Mouse (Mus musculus): ENCODE measurements around the gene Clk4. TPM values are rescaled to one million over a fixed set of nuclear protein-coding genes. Genes with fewer than 3 reads are reported as not detected.

Gene Clk4
- polyA plus RNA-seq, 1 experiment from 2014 or later = 147 TPM

- no peaks in the 10 kb centered on the region for H3K36me3 ChIP-seq (ENCODE audit: control insufficient read depth, insufficient read depth, low read length)
Measured at GRCm38 (mm10) chr11:51320609-51321008, 59.1 kb downstream of the Clk4 start.

GRCm38 (mm10) chr11:51326908-51327307 is 65.4 kb downstream of the Clk4 start:
- 53% methylated on average over 6 of the region's 6 CpGs for WGBS
- no peak for DNase-seq (ENCODE audit: low spot score)
- no peak overlapping the region for H3K4me2 ChIP-seq (ENCODE audit: low read depth, severe bottlenecking)
- no peak for ATAC-seq (ENCODE audit: insufficient number of reproducible peaks, low FRiP score, low TSS enrichment, low read depth)
- no peak overlapping the region for H3K4me3 ChIP-seq (ENCODE audit: low read depth, low read length)
- no peaks in the 10 kb centered on the region for H3K27me3 ChIP-seq (ENCODE audit: control insufficient read depth, insufficient read depth, low read length)
- H3K27ac ChIP-seq (replicated peaks; ENCODE audit: low read depth, low read length) = no peak overlapping the region
- no peak overlapping the region for H3K9ac ChIP-seq (ENCODE audit: low read length)
- H3K9me3 ChIP-seq (ENCODE audit: control insufficient read depth, low read length) = no peaks in the 10 kb centered on the region
- H3K4me1 ChIP-seq (ENCODE audit: control insufficient read depth, insufficient read depth, low read length) = 0 out of 2 replicates have a peak, but pooled peaks cover 5% of the 10 kb centered on the region
- no peaks in the 10 kb centered on the region for H3K36me3 ChIP-seq (ENCODE audit: control insufficient read depth, insufficient read depth, low read length)

More at GRCm38 (mm10) chr11:51320609-51321008, 59.1 kb downstream of the Clk4 start:
- DNase-seq (ENCODE audit: low spot score) = no peak
- no peaks in the 10 kb centered on the region for H3K9me3 ChIP-seq (ENCODE audit: control insufficient read depth, low read length)
- no peak overlapping the region for H3K4me3 ChIP-seq (ENCODE audit: low read depth, low read length)
- no peak overlapping the region for H3K27ac ChIP-seq (replicated peaks; ENCODE audit: low read depth, low read length)
- ATAC-seq (ENCODE audit: insufficient number of reproducible peaks, low FRiP score, low TSS enrichment, low read depth) = no peak
- no peaks in the 10 kb centered on the region for H3K27me3 ChIP-seq (ENCODE audit: control insufficient read depth, insufficient read depth, low read length)
- H3K9ac ChIP-seq (ENCODE audit: low read length) = no peak overlapping the region
- no peaks in the 10 kb centered on the region for H3K4me1 ChIP-seq (ENCODE audit: control insufficient read depth, insufficient read depth, low read length)
- no peak overlapping the region for H3K4me2 ChIP-seq (ENCODE audit: low read depth, severe bottlenecking)

- Histone ChIP-seq H3K4me1 (ENCODE audit: control insufficient read depth, insufficient read depth, low read length) (0 out of 2 replicates have a peak, but pooled peaks cover 5% of the 10 kb centered on the region), H3K27me3 (ENCODE audit: control insufficient read depth, insufficient read depth, low read length) (no peaks in the 10 kb centered on the region), H3K4me3 (ENCODE audit: low read depth, low read length) (no peak overlapping the region), H3K36me3 (ENCODE audit: control insufficient read depth, insufficient read depth, low read length) (no peaks in the 10 kb centered on the region), H3K9ac (ENCODE audit: low read length) (no peak overlapping the region), H3K9me3 (ENCODE audit: control insufficient read depth, low read length) (no peaks in the 10 kb centered on the region), H3K4me2 (ENCODE audit: low read depth, severe bottlenecking) (no peak overlapping the region), H3K27ac (replicated peaks; ENCODE audit: low read depth, low read length) (no peak overlapping the region)
- WGBS = 88% methylated on average over 12 of the region's 12 CpGs
- DNase-seq (ENCODE audit: low spot score) (no peak), ATAC-seq (ENCODE audit: insufficient number of reproducible peaks, low FRiP score, low TSS enrichment, low read depth) (no peak)
Measured at GRCm38 (mm10) chr11:51328387-51328942, 66.9 kb downstream of the Clk4 start.

- H3K4me2 ChIP-seq (ENCODE audit: low read depth, severe bottlenecking) = no peak overlapping the region
- no peaks in the 10 kb centered on the region for H3K9me3 ChIP-seq (ENCODE audit: control insufficient read depth, low read length)
- no peak overlapping the region for H3K27ac ChIP-seq (replicated peaks; ENCODE audit: low read depth, low read length)
- no peaks in the 10 kb centered on the region for H3K36me3 ChIP-seq (ENCODE audit: control insufficient read depth, insufficient read depth, low read length)
- DNase-seq (ENCODE audit: low spot score) (no peak), ATAC-seq (ENCODE audit: insufficient number of reproducible peaks, low FRiP score, low TSS enrichment, low read depth) (no peak)
- H3K4me3 ChIP-seq (ENCODE audit: low read depth, low read length) = no peak overlapping the region
- H3K27me3 ChIP-seq (ENCODE audit: control insufficient read depth, insufficient read depth, low read length) = no peaks in the 10 kb centered on the region
- no peak overlapping the region for H3K9ac ChIP-seq (ENCODE audit: low read length)
- H3K4me1 ChIP-seq (ENCODE audit: control insufficient read depth, insufficient read depth, low read length) = 0 out of 2 replicates have a peak, but pooled peaks cover 5% of the 10 kb centered on the region
- 82% methylated on average over 11 of the region's 11 CpGs for WGBS
Measured at GRCm38 (mm10) chr11:51329837-51330714, 68.5 kb downstream of the Clk4 start.

Other genes starting within 250 kb of the Clk4 start
- gene Olfr54, start 247.5 kb upstream of the Clk4 start, polyA plus RNA-seq (2014; fragmentation: Nextera tagmentation; extraction: Ambion mirVana) = not detected in 2 replicates
- gene Olfr1375, start 213.6 kb upstream of the Clk4 start, polyA plus RNA-seq (2014; fragmentation: Nextera tagmentation; extraction: Ambion mirVana) = not detected in 2 replicates
- 9.4 and 9.6 TPM in 2 replicates for gene Zfp354a, start 202.5 kb upstream of the Clk4 start, polyA plus RNA-seq (2014; fragmentation: Nextera tagmentation; extraction: Ambion mirVana)
- gene Gm12569, start 41.3 kb upstream of the Clk4 start, polyA plus RNA-seq (2014; fragmentation: Nextera tagmentation; extraction: Ambion mirVana) = not detected in 2 replicates
- 0.61 and 0.69 TPM in 2 replicates for gene BC049762, start 1.3 kb downstream of the Clk4 start, polyA plus RNA-seq (2014; fragmentation: Nextera tagmentation; extraction: Ambion mirVana)
- gene Col23a1, start 28.2 kb downstream of the Clk4 start, polyA plus RNA-seq (2014; fragmentation: Nextera tagmentation; extraction: Ambion mirVana) = 21.1 and 26.6 TPM in 2 replicates